Mouse (Mus musculus): Measurements from ENCODE around the gene 4930550C14Rik. TPM values are rescaled to one million over a fixed set of nuclear protein-coding genes. Genes with fewer than 3 reads are reported as not detected.

The 4930550C14Rik gene
- polyA plus RNA-seq, 1 experiment from 2014 or later: 1.5 TPM

DNA sequence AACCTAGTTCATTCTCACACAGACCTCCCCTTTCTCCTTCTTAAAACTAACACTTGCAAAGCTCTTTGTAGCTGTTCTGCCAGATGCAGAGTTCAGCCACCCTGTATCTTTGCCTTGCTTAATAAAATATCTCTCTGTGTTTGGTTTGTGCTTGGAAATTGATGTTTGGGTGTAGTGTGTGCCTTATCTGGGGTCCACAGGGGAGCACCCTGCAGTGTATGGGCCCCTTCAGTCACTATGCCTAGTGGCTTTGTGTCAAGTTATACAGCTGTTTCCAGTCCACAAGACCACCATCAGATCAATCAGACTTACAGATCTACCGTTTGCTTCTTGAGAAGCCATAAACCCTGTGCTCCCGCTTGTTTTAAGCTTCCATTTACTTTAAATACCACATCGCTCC, 7.3 kb downstream of the 4930550C14Rik start:
- no peaks in the 10 kb centered on the region for H3K36me3 ChIP-seq (ENCODE audit: control insufficient read depth, insufficient read depth, low read length)
- H3K27ac ChIP-seq (ENCODE audit: low read depth, low read length): no peak overlapping the region
- no peaks in the 10 kb centered on the region for H3K27me3 ChIP-seq (ENCODE audit: control insufficient read depth, insufficient read depth, low read length)
- 61% methylated on average over 3 of the region's 3 CpGs for WGBS
- no peaks in the 10 kb centered on the region for H3K9me3 ChIP-seq (ENCODE audit: control insufficient read depth, low read length)
- no peak for ATAC-seq (ENCODE audit: low FRiP score, low TSS enrichment)
- no peak overlapping the region for H3K4me3 ChIP-seq (ENCODE audit: low read length)
- no peak overlapping the region for H3K9ac ChIP-seq (ENCODE audit: low read depth, low read length)
- H3K4me2 ChIP-seq (replicated peaks; ENCODE audit: low read depth, low read length): no peak overlapping the region
- H3K4me1 ChIP-seq (ENCODE audit: control insufficient read depth, insufficient read depth, low read length): no peaks in the 10 kb centered on the region

DNA sequence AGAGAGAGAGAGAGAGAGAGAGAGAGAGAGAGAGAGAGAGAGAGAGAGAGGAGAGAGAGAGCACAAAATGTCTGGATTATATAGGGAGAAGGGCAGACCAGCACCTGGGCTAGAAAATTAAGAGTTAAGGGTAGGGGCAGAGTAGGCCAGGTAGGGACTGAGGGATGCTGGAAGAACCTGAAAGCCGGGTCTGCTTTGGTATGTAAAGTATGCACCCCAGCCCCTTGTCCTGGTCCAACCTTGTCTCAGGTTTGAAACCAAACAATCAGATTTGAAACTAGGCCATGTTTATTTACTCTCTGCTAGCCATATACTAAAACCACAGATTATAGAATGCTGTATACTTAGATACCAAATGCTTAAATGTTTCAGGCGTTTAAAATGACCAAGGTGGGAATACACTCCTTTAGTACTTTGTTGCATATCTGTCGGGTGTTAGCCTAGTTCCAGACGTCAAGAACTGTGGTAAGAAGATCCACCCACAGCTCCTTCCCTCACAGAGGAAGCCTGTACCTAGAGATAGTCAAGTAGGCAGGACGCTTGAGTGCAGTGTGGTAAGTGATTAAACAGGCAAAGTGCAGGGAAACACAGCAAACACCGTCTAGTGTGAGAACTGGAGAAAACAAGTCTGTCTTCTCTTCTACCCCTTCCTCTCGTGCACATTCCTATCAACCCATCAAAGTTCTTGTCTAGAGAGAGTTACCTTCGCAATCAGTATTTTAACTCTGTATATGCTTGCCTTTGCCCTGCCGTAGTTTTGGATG, 20.2 kb downstream of the 4930550C14Rik start:
- 75% methylated on average over 9 of the region's 9 CpGs for WGBS
- no peak overlapping the region for H3K9ac ChIP-seq (ENCODE audit: low read depth, low read length)
- no peak overlapping the region for H3K27ac ChIP-seq (ENCODE audit: low read depth, low read length)
- H3K27me3 ChIP-seq (ENCODE audit: control insufficient read depth, insufficient read depth, low read length): no peaks in the 10 kb centered on the region
- ATAC-seq (ENCODE audit: low FRiP score, low TSS enrichment): no peak
- H3K4me3 ChIP-seq (ENCODE audit: low read length): no peak overlapping the region
- no peaks in the 10 kb centered on the region for H3K9me3 ChIP-seq (ENCODE audit: control insufficient read depth, low read length)
- no peak overlapping the region for H3K4me2 ChIP-seq (replicated peaks; ENCODE audit: low read depth, low read length)
- no peaks in the 10 kb centered on the region for H3K36me3 ChIP-seq (ENCODE audit: control insufficient read depth, insufficient read depth, low read length)
- H3K4me1 ChIP-seq (ENCODE audit: control insufficient read depth, insufficient read depth, low read length): no peaks in the 10 kb centered on the region

GRCm38 (mm10) chr9:53426726-53427125, 24.6 kb downstream of the 4930550C14Rik start:
- no peaks in the 10 kb centered on the region for H3K27me3 ChIP-seq (ENCODE audit: control insufficient read depth, insufficient read depth, low read length)
- no peaks in the 10 kb centered on the region for H3K4me1 ChIP-seq (ENCODE audit: control insufficient read depth, insufficient read depth, low read length)
- H3K4me2 ChIP-seq (replicated peaks; ENCODE audit: low read depth, low read length): no peak overlapping the region
- no peaks in the 10 kb centered on the region for H3K9me3 ChIP-seq (ENCODE audit: control insufficient read depth, low read length)
- no peak overlapping the region for H3K4me3 ChIP-seq (ENCODE audit: low read length)
- 95% methylated on average over 3 of the region's 3 CpGs for WGBS
- no peak for ATAC-seq (ENCODE audit: low FRiP score, low TSS enrichment)
- H3K9ac ChIP-seq (ENCODE audit: low read depth, low read length): no peak overlapping the region
- no peaks in the 10 kb centered on the region for H3K36me3 ChIP-seq (ENCODE audit: control insufficient read depth, insufficient read depth, low read length)
- no peak overlapping the region for H3K27ac ChIP-seq (ENCODE audit: low read depth, low read length)

GRCm38 (mm10) chr9:53427638-53428037, 25.5 kb downstream of the 4930550C14Rik start:
- no peaks in the 10 kb centered on the region for H3K36me3 ChIP-seq (ENCODE audit: control insufficient read depth, insufficient read depth, low read length)
- H3K4me3 ChIP-seq (ENCODE audit: low read length): no peak overlapping the region
- no peaks in the 10 kb centered on the region for H3K27me3 ChIP-seq (ENCODE audit: control insufficient read depth, insufficient read depth, low read length)
- 45% methylated on average over 3 of the region's 3 CpGs for WGBS
- no peaks in the 10 kb centered on the region for H3K9me3 ChIP-seq (ENCODE audit: control insufficient read depth, low read length)
- no peak for ATAC-seq (ENCODE audit: low FRiP score, low TSS enrichment)
- H3K9ac ChIP-seq (ENCODE audit: low read depth, low read length): no peak overlapping the region
- H3K27ac ChIP-seq (ENCODE audit: low read depth, low read length): no peak overlapping the region
- H3K4me1 ChIP-seq (ENCODE audit: control insufficient read depth, insufficient read depth, low read length): no peaks in the 10 kb centered on the region
- no peak overlapping the region for H3K4me2 ChIP-seq (replicated peaks; ENCODE audit: low read depth, low read length)

GRCm38 (mm10) chr9:53435830-53436570, 33.9 kb downstream of the 4930550C14Rik start:
- Histone ChIP-seq H3K36me3 (ENCODE audit: control insufficient read depth, insufficient read depth, low read length) (peaks cover 22% of the 10 kb centered on the region), H3K4me3 (ENCODE audit: low read length) (no peak overlapping the region), H3K4me1 (ENCODE audit: control insufficient read depth, insufficient read depth, low read length) (no peaks in the 10 kb centered on the region), H3K9ac (ENCODE audit: low read depth, low read length) (no peak overlapping the region), H3K27me3 (ENCODE audit: control insufficient read depth, insufficient read depth, low read length) (no peaks in the 10 kb centered on the region), H3K9me3 (ENCODE audit: control insufficient read depth, low read length) (no peaks in the 10 kb centered on the region), H3K4me2 (replicated peaks; ENCODE audit: low read depth, low read length) (no peak overlapping the region), H3K27ac (ENCODE audit: low read depth, low read length) (no peak overlapping the region)
- no peak for ATAC-seq (ENCODE audit: low FRiP score, low TSS enrichment)
- WGBS: 91% methylated on average over 14 of the region's 14 CpGs

DNA sequence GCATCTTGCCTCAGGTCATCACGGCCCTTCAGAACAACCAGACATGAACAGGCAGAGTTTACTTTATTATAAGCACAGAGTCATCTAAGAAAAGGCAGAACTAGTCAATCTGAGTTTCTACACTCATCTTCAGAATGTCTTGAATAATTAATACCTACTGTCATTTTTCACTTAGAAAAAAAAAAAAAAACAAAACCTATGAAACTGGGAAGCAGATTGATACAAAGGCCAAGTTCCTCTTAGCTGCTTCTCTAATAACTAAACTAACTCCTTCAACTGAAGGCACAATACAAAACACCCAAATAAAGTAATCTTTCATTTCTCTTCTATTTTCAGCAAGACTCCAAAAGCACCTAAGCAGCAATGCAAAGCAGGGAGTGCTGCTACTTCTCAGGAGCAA, 48.5 kb downstream of the 4930550C14Rik start:
- Histone ChIP-seq H3K27me3 (ENCODE audit: control insufficient read depth, insufficient read depth, low read length) (no peaks in the 10 kb centered on the region), H3K4me3 (ENCODE audit: low read length) (no peak overlapping the region), H3K4me1 (ENCODE audit: control insufficient read depth, insufficient read depth, low read length) (no peaks in the 10 kb centered on the region), H3K4me2 (replicated peaks; ENCODE audit: low read depth, low read length) (no peak overlapping the region), H3K36me3 (ENCODE audit: control insufficient read depth, insufficient read depth, low read length) (peaks cover 52% of the 10 kb centered on the region), H3K27ac (ENCODE audit: low read depth, low read length) (no peak overlapping the region), H3K9me3 (ENCODE audit: control insufficient read depth, low read length) (no peaks in the 10 kb centered on the region), H3K9ac (ENCODE audit: low read depth, low read length) (no peak overlapping the region)
- WGBS: 100% methylated on average over 1 of the region's 1 CpGs
- no peak for ATAC-seq (ENCODE audit: low FRiP score, low TSS enrichment)

- no peak overlapping the region for H3K27ac ChIP-seq (ENCODE audit: low read depth, low read length)
- no peaks in the 10 kb centered on the region for H3K27me3 ChIP-seq (ENCODE audit: control insufficient read depth, insufficient read depth, low read length)
- H3K9ac ChIP-seq (ENCODE audit: low read depth, low read length): no peak overlapping the region
- no peak for ATAC-seq (ENCODE audit: low FRiP score, low TSS enrichment)
- no peak overlapping the region for H3K4me3 ChIP-seq (ENCODE audit: low read length)
- H3K4me1 ChIP-seq (ENCODE audit: control insufficient read depth, insufficient read depth, low read length): no peaks in the 10 kb centered on the region
- no peak overlapping the region for H3K4me2 ChIP-seq (replicated peaks; ENCODE audit: low read depth, low read length)
- WGBS: 96% methylated on average over 2 of the region's 2 CpGs
- peaks cover 56% of the 10 kb centered on the region for H3K36me3 ChIP-seq (ENCODE audit: control insufficient read depth, insufficient read depth, low read length)
- H3K9me3 ChIP-seq (ENCODE audit: control insufficient read depth, low read length): no peaks in the 10 kb centered on the region
These were observed 49.9 kb downstream of the 4930550C14Rik start for GRCm38 (mm10) chr9:53452038-53452437.

DNA sequence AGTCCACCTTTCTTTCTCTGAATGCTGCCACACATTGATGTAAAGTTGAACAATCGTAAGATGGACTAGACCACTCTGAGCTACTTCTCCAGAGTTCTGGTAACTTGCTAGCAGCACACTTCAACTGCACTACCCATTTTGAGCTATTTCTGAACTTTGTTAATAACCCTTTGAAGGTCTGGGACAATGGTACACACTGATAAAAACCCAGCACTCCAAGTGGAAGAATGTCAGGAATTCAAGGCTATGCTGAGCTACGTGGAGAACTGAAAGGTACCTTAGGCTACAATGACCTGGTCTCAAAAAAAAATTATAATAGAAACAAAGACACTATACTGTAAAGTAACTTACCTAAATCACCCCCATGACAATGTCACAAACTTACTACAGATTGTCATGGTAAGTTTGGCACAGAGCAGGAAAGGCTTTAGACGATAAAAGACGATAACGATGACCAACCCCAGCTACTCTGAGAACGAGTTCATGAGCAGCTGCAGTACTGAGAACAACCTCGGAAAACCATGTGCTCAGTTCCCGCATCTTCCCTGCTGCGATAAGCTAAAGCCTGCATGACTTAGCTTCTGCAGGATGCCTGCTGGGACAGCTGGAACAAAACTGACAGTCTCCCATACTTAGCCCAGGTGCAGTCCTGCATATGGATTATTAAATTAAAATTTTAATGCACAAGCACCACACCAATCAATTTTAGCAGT, 70.8 kb downstream of the 4930550C14Rik start:
- no peaks in the 10 kb centered on the region for H3K27me3 ChIP-seq (ENCODE audit: control insufficient read depth, insufficient read depth, low read length)
- no peak overlapping the region for H3K27ac ChIP-seq (ENCODE audit: low read depth, low read length)
- peaks cover 13% of the 10 kb centered on the region; the same call in 1 of the 2 replicates for H3K36me3 ChIP-seq (ENCODE audit: control insufficient read depth, insufficient read depth, low read length)
- no peaks in the 10 kb centered on the region for H3K4me1 ChIP-seq (ENCODE audit: control insufficient read depth, insufficient read depth, low read length)
- WGBS: 89% methylated on average over 9 of the region's 9 CpGs
- no peak for ATAC-seq (ENCODE audit: low FRiP score, low TSS enrichment)
- no peaks in the 10 kb centered on the region for H3K9me3 ChIP-seq (ENCODE audit: control insufficient read depth, low read length)
- no peak overlapping the region for H3K9ac ChIP-seq (ENCODE audit: low read depth, low read length)
- no peak overlapping the region for H3K4me2 ChIP-seq (replicated peaks; ENCODE audit: low read depth, low read length)
- H3K4me3 ChIP-seq (ENCODE audit: low read length): no peak overlapping the region
